Mouse (Mus musculus) Patski (cell line): ENCODE measurements around the gene Maml2. TPM values are rescaled to one million over a fixed set of nuclear protein-coding genes. Genes with fewer than 3 reads are reported as not detected.
"Not testable (repeated sequence)": the region's sequence is repeated elsewhere in the genome, so short reads cannot be mapped to it uniquely, and the experiment has no call there.

ENCODE experiments used
- ATAC-seq: fragments of 100-300 bp; one replicate; pipeline ENCODE4 v1.8.0; 2021
- CTCF ChIA-PET: fragments of 350-600 bp; sonication (Branson Sonifier 250); formaldehyde crosslinking; loops from one replicate; lab custom pipeline; 2022; ENCODE audit warnings: inconsistent platforms; lab: Charles Lee
- POLR2A ChIA-PET: fragments of 350-600 bp; sonication (Branson Sonifier 250); formaldehyde crosslinking; loops from one replicate; lab custom pipeline; 2022; ENCODE audit warnings: antibody characterized with exemption, inconsistent platforms; lab: Charles Lee
- DNase-seq: peaks from one replicate; pipeline ENCODE4 v3.0.0-alpha.2; 2011; ENCODE audit warnings: low read depth, low spot score
- H3K27me3 ChIP-seq: fragments of 371-371 bp; one replicate; pipeline ENCODE4 v1.5.1; 2021
- CTCF ChIP-seq: fragments of 100-300 bp; IDR thresholded peaks from one replicate; pipeline ENCODE4 v1.5.1; 2021
- in situ Hi-C: fragments of 300-500 bp; cut with MboI; formaldehyde crosslinking; loops from 3 replicates; pipeline ENCODE4 v1.11.1; 2018; ENCODE audit warnings: low pct_unique_long_range_greater_than_20kb, mixed read lengths
- polyA plus RNA-seq: library from polyadenylated mRNA; unstranded; gene quantifications from one replicate; pipeline ENCODE4 v1.2.3, GENCODE M21; 2021

The Maml2 gene
- polyA plus RNA-seq, 1 experiment from 2014 or later, result 10.5 TPM

- no peaks in the 10 kb centered on the region for H3K27me3 ChIP-seq
- TF ChIP-seq CTCF, result no peak
- CTCF ChIA-PET, result interaction anchor here (1.0 to 2.1 kb wide), 3 partner anchors 15 to 23 kb away, joined by 3 to 5 read pairs (median 4); no protein-coding TSS in a partner anchor
- POLR2A ChIA-PET, result no interaction called here
- DNase-seq (no peak), ATAC-seq (no peak)
- in situ Hi-C loops, result no loop called here
These were observed 404.0 kb downstream of the Maml2 start for GRCm38 (mm10) chr9:13701773-13702172.

- no peak for TF ChIP-seq CTCF
- POLR2A ChIA-PET, result no interaction called here
- CTCF ChIA-PET, result interaction anchor here (1.0 to 2.1 kb wide), 3 partner anchors 13 to 24 kb away, joined by 3 to 5 read pairs (median 4); no protein-coding TSS in a partner anchor
- no peaks in the 10 kb centered on the region for H3K27me3 ChIP-seq
- ATAC-seq, result no peak
- no peak for DNase-seq
- in situ Hi-C loops, result no loop called here
These were observed 405.3 kb downstream of the Maml2 start for GRCm38 (mm10) chr9:13703100-13703499.

DNA sequence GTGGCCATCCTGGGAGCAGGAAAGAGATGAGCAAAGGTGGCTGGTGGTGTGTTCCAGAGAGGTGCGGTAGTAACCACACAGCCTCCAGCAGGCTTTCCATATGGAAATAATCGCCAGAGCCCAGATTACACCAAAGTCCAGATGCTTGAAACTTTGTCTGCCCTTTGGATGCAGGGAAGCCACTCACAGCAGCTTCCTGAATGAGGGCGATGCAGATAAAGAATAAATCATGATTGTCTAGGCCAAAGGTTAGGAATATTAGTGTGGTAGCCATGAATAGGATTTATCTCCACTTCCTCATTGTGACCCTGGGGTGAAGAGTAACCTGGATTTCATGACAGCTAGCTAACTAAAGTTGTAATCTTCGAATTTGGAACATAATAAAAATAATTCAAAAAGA lies 407.2 kb downstream of the Maml2 start:
- in situ Hi-C loops, result no loop called here
- POLR2A ChIA-PET, result no interaction called here
- ATAC-seq, result no peak

GRCm38 (mm10) chr9:13707066-13707555 lies 409.4 kb downstream of the Maml2 start:
- no peaks in the 10 kb centered on the region for H3K27me3 ChIP-seq
- no peak for TF ChIP-seq CTCF
- in situ Hi-C loops, result no loop called here
- ATAC-seq (no peak), DNase-seq (no peak)
- ChIA-PET CTCF (interaction anchor here (1.8 to 1.9 kb wide), 2 partner anchors 9 to 10 kb away, joined by 5 to 7 read pairs; no protein-coding TSS in a partner anchor), POLR2A (no interaction called here)

More for the DNA sequence above, 407.2 kb downstream of the Maml2 start:
- TF ChIP-seq CTCF, result no peak
- DNase-seq, result no peak
- CTCF ChIA-PET, result interaction anchor here (1.2 kb wide), 1 partner anchor 12 kb away, joined by 3 read pairs; no protein-coding TSS in a partner anchor
- H3K27me3 ChIP-seq, result no peaks in the 10 kb centered on the region

DNA sequence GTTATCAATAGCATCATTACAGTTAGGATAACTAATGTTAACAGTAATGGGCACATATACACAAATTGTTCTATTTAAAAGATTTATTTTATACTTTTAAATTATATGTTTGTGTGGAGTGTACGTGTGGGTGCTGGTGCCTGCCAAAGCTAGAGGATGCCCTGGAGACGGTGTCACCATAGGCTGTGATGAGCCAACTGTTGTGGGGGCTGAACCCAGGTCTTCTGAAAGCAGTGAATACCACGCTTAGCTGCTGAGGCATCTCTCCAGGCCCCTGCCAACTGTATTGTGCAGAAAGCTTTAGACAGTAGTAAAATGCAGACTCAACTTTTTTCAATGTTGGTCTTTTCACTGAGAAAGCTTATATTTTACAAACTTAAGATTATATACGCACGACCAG lies 411.7 kb downstream of the Maml2 start:
- no peaks in the 10 kb centered on the region for H3K27me3 ChIP-seq
- no peak for TF ChIP-seq CTCF
- POLR2A ChIA-PET, result no interaction called here
- CTCF ChIA-PET, result interaction anchor here (0.8 to 1.2 kb wide), 2 partner anchors 9 to 467 kb away, joined by 3 to 4 read pairs; no protein-coding TSS in a partner anchor
- ATAC-seq (no peak), DNase-seq (no peak)
- in situ Hi-C loops, result no loop called here

DNA sequence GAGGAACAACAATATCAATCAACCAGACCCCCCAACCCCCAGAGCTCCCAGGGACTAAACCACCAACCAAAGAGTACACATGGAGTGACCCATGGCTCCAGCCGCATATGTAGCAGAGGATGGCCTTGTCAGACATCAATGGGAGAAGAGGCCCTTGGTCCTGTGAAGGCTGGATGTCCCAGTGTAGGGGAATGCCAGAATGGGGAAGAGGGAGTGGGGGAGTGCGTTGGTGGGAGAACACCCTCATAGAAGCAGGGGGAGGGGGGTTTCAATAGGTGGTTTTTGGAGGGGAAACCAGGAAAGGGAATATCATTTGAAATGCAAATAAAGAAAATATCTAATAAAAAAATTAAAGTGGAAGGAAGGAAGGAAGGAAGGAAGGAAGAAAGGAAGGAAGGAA lies 418.1 kb downstream of the Maml2 start:
- in situ Hi-C loops, result loop anchor here (5.0 kb wide), 1 partner anchor 479 kb away; no protein-coding TSS in a partner anchor
- H3K27me3 ChIP-seq, ATAC-seq, POLR2A ChIA-PET, DNase-seq: not testable (repeated sequence)
- CTCF ChIA-PET, result interaction anchor here (1.0 to 4.3 kb wide), 18 partner anchors 8 to 488 kb away, joined by 3 to 40 read pairs (median 5); no protein-coding TSS in a partner anchor

- ATAC-seq (peak; percentile 67), DNase-seq (peak; percentile 15)
- POLR2A ChIA-PET, result no interaction called here
- H3K27me3 ChIP-seq, result no peaks in the 10 kb centered on the region
- in situ Hi-C loops, result loop anchor here (5.0 kb wide), 1 partner anchor 479 kb away; no protein-coding TSS in a partner anchor
- CTCF ChIA-PET, result interaction anchor here (0.7 to 4.3 kb wide), 19 partner anchors 8 to 489 kb away, joined by 3 to 40 read pairs (median 5); no protein-coding TSS in a partner anchor
- peak; percentile 81 for TF ChIP-seq CTCF
These were observed 418.8 kb downstream of the Maml2 start for GRCm38 (mm10) chr9:13716316-13717099.

- ChIA-PET POLR2A (no interaction called here), CTCF (interaction anchor here (1.2 kb wide), 1 partner anchor 517 kb away, joined by 5 read pairs; no protein-coding TSS in a partner anchor)
- no peaks in the 10 kb centered on the region for H3K27me3 ChIP-seq
- ATAC-seq, result no peak
- no peak for DNase-seq
- in situ Hi-C loops, result no loop called here
- TF ChIP-seq CTCF, result no peak
These were observed 450.6 kb downstream of the Maml2 start, which contains the start of gene Mtmr2 for GRCm38 (mm10) chr9:13748404-13748797. Gene Mtmr2 (plus strand): TSS chr9:13748410.

DNA sequence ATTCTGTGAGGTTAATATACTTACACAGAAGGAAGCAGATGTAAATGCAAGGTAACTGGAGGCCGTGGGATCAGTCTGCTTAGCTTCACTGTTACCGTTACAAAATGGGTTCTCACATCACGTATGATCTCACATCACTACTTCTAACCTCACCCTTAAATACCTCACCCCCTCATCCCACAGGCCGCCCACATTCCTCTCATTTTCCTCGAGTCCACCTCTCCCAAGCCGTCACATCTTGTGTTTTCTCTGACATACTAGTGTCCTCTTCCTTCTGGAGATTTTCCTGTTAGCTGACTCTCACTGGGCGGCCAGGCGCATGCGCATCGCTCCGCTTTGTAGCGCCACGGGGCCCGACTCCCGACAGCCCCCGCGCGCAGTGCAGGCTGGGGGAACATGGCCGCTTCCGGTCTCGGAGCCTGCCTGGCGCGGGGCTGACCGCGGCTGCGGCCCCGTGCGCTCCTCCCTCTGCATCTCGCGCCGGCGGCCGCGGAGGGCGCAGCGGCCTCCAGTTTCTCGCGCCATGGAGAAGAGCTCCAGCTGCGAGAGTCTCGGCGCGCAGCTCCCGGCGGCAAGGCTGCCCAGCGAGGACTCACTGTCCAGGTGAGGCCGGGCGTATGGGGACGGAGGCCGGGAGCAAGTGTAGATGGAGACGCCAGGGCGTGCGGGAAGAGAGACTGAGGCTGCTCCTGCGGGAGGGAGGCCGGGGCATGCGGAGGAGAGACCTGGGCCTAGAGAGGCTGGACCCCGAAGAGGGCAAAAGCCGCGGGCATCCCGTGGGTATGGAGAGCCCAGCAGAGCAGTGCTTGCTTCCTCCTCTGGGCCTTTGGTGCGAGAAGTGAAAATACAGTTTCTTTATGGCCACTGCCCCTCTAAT lies 451.3 kb downstream of the Maml2 start:
- in situ Hi-C loops, result no loop called here
- ATAC-seq (peak; percentile 95), DNase-seq (peak; percentile 60)
- ChIA-PET POLR2A (interaction anchor here (1.3 kb wide), 1 partner anchor 79 kb away, joined by 3 read pairs; no protein-coding TSS in a partner anchor), CTCF (interaction anchor here (1.2 kb wide), 1 partner anchor 518 kb away, joined by 5 read pairs; no protein-coding TSS in a partner anchor)
- no peak for TF ChIP-seq CTCF
- no peaks in the 10 kb centered on the region for H3K27me3 ChIP-seq

DNA sequence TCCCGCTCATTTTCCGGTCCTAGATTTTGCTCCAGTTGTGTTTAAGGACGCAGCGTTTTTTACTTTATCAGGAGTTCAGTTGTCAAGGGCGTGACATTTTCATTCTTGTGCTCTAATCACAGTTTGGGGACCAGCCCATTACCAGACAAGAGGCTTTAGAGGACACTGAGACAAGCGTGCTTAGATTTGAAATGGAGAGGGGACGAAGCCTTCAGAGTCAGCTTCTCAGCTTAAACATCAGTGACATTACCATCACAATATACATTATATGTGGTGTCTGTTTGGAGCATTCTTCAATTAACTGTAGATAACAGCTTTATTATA lies 451.9 kb downstream of the Maml2 start:
- POLR2A ChIA-PET, result interaction anchor here (0.7 to 1.3 kb wide), 3 partner anchors 12 to 78 kb away, joined by 3 read pairs; no protein-coding TSS in a partner anchor
- in situ Hi-C loops, result no loop called here
- DNase-seq (no peak), ATAC-seq (no peak)
- CTCF ChIA-PET, result interaction anchor here (1.2 kb wide), 1 partner anchor 518 kb away, joined by 5 read pairs; no protein-coding TSS in a partner anchor
- H3K27me3 ChIP-seq, result no peaks in the 10 kb centered on the region
- TF ChIP-seq CTCF, result no peak
